ENCODE assay signal across 16 mouse cellular contexts in the genomic region with DNA sequence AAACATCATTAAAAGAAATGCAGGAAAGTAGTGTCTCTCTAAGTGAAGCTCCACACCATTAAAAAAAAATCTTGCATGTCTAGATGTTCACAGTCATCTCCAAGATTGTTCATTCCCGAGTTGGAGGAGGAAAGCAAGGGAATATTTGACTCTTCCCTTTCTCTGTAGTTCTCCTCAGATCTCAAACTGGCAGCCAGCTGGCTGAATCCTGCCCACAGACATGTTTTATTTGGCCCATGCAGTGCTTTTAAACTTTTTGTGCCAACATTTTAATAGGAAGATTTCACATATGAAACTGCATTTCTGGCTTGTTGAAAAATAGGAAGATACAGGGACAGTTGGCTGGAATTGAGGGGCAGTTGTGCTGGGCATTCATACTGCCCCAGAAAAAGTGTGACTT.
DNase-seq lines count a peak whose midpoint lies in the region; ATAC-seq and TF ChIP-seq lines count a peak whose summit lies in the region.
"Had no signal": no experiment of that assay in that cellular context is flagged by ENCODE, and none has a peak within 500 bp of the region (broad histone marks: within the 10 kb centered on the region; RNA-seq: fewer than 3 reads in every experiment).

No protein-coding gene starts in this region.

- H3K36me3 ChIP-seq in forebrain, embryonic 15.5 days, result no peaks in the 10 kb centered on the region
- H3K36me3 ChIP-seq in forebrain, embryonic 10.5 days (replicated peaks), result no peaks in the 10 kb centered on the region
- no peaks in the 10 kb centered on the region for H3K36me3 ChIP-seq in stomach, postnatal 0 days (ENCODE audit: control insufficient read depth, insufficient read depth, low read length)
- no peaks in the 10 kb centered on the region for H3K36me3 ChIP-seq in hindbrain, embryonic 10.5 days
- H3K36me3 ChIP-seq: embryonic facial prominence, embryonic 12.5 days; forebrain, embryonic 12.5 days had no signal

- peak; percentile 47; the same call in 1 of the 2 replicates for ATAC-seq in forebrain, embryonic 15.5 days (replicated peaks)
- no peak for ATAC-seq in stomach, postnatal 0 days (ENCODE audit: low FRiP score, low TSS enrichment)
- ATAC-seq in inflammation-experienced regulatory T-cells, adult 6 months, result no peak

- no peaks in the 10 kb centered on the region for H3K27me3 ChIP-seq in forebrain, embryonic 15.5 days
- no peaks in the 10 kb centered on the region for H3K27me3 ChIP-seq in forebrain, embryonic 10.5 days (ENCODE audit: poor library complexity, severe bottlenecking)
- H3K27me3 ChIP-seq in stomach, postnatal 0 days (ENCODE audit: control insufficient read depth, insufficient read depth, low read length), result no peaks in the 10 kb centered on the region
- no peaks in the 10 kb centered on the region for H3K27me3 ChIP-seq in hindbrain, embryonic 10.5 days (ENCODE audit: insufficient read depth, poor library complexity, severe bottlenecking)
- H3K27me3 ChIP-seq: embryonic facial prominence, embryonic 12.5 days; forebrain, embryonic 12.5 days had no signal

- intact Hi-C loops in left cerebral cortex, postnatal 14 days (cut with DNase I), result no loop called here

- H3K27ac ChIP-seq in forebrain, embryonic 15.5 days (replicated peaks), result no peak overlapping the region; the same call in 1 of the 2 replicates
- no peak overlapping the region for H3K27ac ChIP-seq in forebrain, embryonic 10.5 days
- no peak overlapping the region for H3K27ac ChIP-seq in stomach, postnatal 0 days (replicated peaks)
- no peak overlapping the region for H3K27ac ChIP-seq in hindbrain, embryonic 10.5 days
- H3K27ac ChIP-seq: embryonic facial prominence, embryonic 12.5 days; forebrain, embryonic 12.5 days; kidney, postnatal 0 days; liver, embryonic 14.5 days had no signal

- 35% methylated on average over 1 of the region's 1 CpGs for WGBS in forebrain, embryonic 15.5 days
- WGBS in forebrain, embryonic 10.5 days, result 78% methylated on average over 1 of the region's 1 CpGs
- WGBS in stomach, postnatal 0 days, result 24% methylated on average over 1 of the region's 1 CpGs
- WGBS in hindbrain, embryonic 10.5 days, result 73% methylated on average over 1 of the region's 1 CpGs

- no peak for DNase-seq in forebrain, embryonic 10.5 days (ENCODE audit: extremely low spot score, low spot score)
- DNase-seq in 3134 (ENCODE audit: extremely low read depth, insufficient read length, low spot score), result peak; percentile 15
- peak; percentile 35 to 69 for DNase-seq in frontal cortex, adult 2 months (ENCODE audit: extremely low spot score in 1 of 2, low spot score in 1 of 2)
- DNase-seq in left cerebral cortex, postnatal 14 days (ENCODE audit: low spot score in 2 of 2), result peak; percentile 26 to 38
- DNase-seq in stomach, postnatal 0 days (ENCODE audit: low spot score), result no peak
- DNase-seq in hindbrain, embryonic 10.5 days (ENCODE audit: low spot score), result no peak
- DNase-seq: adrenal gland, postnatal 10 days; B cell, adult 2 months; lung, postnatal 10 days; thymus, postnatal 14 days had no signal

- no peak overlapping the region for H3K4me3 ChIP-seq in forebrain, embryonic 15.5 days
- H3K4me3 ChIP-seq in forebrain, embryonic 10.5 days, result no peak overlapping the region
- no peak overlapping the region for H3K4me3 ChIP-seq in stomach, postnatal 0 days (ENCODE audit: low read depth, low read length)
- no peak overlapping the region for H3K4me3 ChIP-seq in hindbrain, embryonic 10.5 days
- H3K4me3 ChIP-seq: embryonic facial prominence, embryonic 12.5 days; forebrain, embryonic 12.5 days had no signal

- peaks cover 20% of the 10 kb centered on the region for H3K4me1 ChIP-seq in forebrain, embryonic 15.5 days
- H3K4me1 ChIP-seq in forebrain, embryonic 10.5 days, result peaks cover 18% of the 10 kb centered on the region
- H3K4me1 ChIP-seq in stomach, postnatal 0 days (replicated peaks; ENCODE audit: control insufficient read depth, insufficient read depth), result no peaks in the 10 kb centered on the region
- no peaks in the 10 kb centered on the region for H3K4me1 ChIP-seq in hindbrain, embryonic 10.5 days (replicated peaks)
- H3K4me1 ChIP-seq: embryonic facial prominence, embryonic 12.5 days had no signal

- H3K4me2 ChIP-seq in forebrain, embryonic 15.5 days (replicated peaks), result no peak overlapping the region
- no peak overlapping the region for H3K4me2 ChIP-seq in stomach, postnatal 0 days (replicated peaks; ENCODE audit: low read depth)
- H3K4me2 ChIP-seq: embryonic facial prominence, embryonic 12.5 days; forebrain, embryonic 12.5 days had no signal

- no peak for TF ChIP-seq EP300 in stomach, postnatal 0 days (optimal IDR thresholded peaks at IDR 0.05)

- H3K9ac ChIP-seq in forebrain, embryonic 15.5 days (replicated peaks), result no peak overlapping the region
- no peak overlapping the region for H3K9ac ChIP-seq in stomach, postnatal 0 days (ENCODE audit: low read length)
- H3K9ac ChIP-seq: embryonic facial prominence, embryonic 12.5 days; forebrain, embryonic 12.5 days; liver, embryonic 14.5 days had no signal

- TF ChIP-seq CTCF in stomach, postnatal 0 days (IDR thresholded peaks at IDR 0.05; ENCODE audit: low read depth), result no peak

- H3K9me3 ChIP-seq in forebrain, embryonic 15.5 days, result no peaks in the 10 kb centered on the region
- peaks cover 7% of the 10 kb centered on the region; the same call in 1 of the 2 replicates for H3K9me3 ChIP-seq in forebrain, embryonic 10.5 days
- no peaks in the 10 kb centered on the region for H3K9me3 ChIP-seq in stomach, postnatal 0 days (ENCODE audit: control insufficient read depth, low read length)
- H3K9me3 ChIP-seq in hindbrain, embryonic 10.5 days, result no peaks in the 10 kb centered on the region
- H3K9me3 ChIP-seq: embryonic facial prominence, embryonic 12.5 days; forebrain, embryonic 12.5 days had no signal

Comparison
In these comparisons a context has a peak if more than half of its experiments do, and no peak if none do; other contexts are left out.
1. DNase-seq: peak in 3134 (single experiment), frontal cortex, adult 2 months (2 of 2) and left cerebral cortex, postnatal 14 days (2 of 2); none in forebrain, embryonic 10.5 days (single experiment), stomach, postnatal 0 days (single experiment) and hindbrain, embryonic 10.5 days (single experiment).